Mouse (Mus musculus) small intestine, adult 2 months (tissue): ENCODE measurements around the gene Frmpd3.

Experiments used
- CTCF ChIP-seq: fragments of 200-500 bp; IDR thresholded peaks from 2 replicates; pipeline ENCODE4 v1.5.1; 2012; ENCODE audit warnings: low read depth, mild to moderate bottlenecking, control low read depth, inconsistent platforms, low read length, moderate library complexity, mixed read lengths; ENCODE audit not compliant: insufficient replicate concordance, insufficient read length; ENCODE audit errors: extremely low read depth
- POLR2A ChIP-seq: fragments of 200-500 bp; IDR thresholded peaks from 2 replicates; pipeline ENCODE4 v1.6.1; 2012; ENCODE audit warnings: low read depth, mild to moderate bottlenecking, control low read depth, inconsistent platforms, low read length, moderate library complexity

DNA sequence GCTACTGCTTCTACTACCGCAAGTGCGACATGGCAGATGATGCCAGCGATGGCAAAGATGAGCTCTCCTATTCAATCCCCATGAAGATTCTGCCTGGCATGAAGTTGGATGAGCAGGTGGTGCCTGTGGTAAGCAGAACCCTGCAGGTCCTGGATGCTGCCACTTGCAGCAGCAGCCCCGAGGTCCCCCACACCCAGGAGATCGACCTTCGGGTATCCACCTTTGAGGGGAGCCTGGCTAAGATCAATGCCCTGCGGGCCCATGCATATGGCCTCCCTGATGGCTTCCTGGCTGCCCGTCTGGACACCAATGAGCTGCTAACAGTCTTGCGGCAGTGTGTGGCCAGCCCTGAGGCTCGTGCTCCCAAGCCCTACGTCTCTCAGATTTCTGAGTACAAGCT, 90.7 kb downstream of the Frmpd3 start:
- no peak for TF ChIP-seq POLR2A
- no peak for TF ChIP-seq CTCF
